Mouse (Mus musculus): ENCODE data around the gene Dysf. TPM values are rescaled to one million over a fixed set of nuclear protein-coding genes. Genes with fewer than 3 reads are reported as not detected.

Dysf gene
- total RNA-seq, 2 experiments from 2014 or later, result 77.3 to 80.9 TPM

- no peak for DNase-seq
- intact Hi-C loops (cut with DNase I), result no loop called here
Measured at GRCm38 (mm10) chr6:84105148-84106022, 97.0 kb downstream of the Dysf start.

- no peak for DNase-seq
- intact Hi-C loops (cut with DNase I), result no loop called here
Measured at GRCm38 (mm10) chr6:84106082-84106481, 97.7 kb downstream of the Dysf start.

- intact Hi-C loops (cut with DNase I), result no loop called here
- DNase-seq, result no peak
Measured at GRCm38 (mm10) chr6:84110377-84110776, 102.0 kb downstream of the Dysf start.

- intact Hi-C loops (cut with DNase I), result no loop called here
- DNase-seq, result no peak
Measured at GRCm38 (mm10) chr6:84111106-84111505, 102.7 kb downstream of the Dysf start.

GRCm38 (mm10) chr6:84119731-84120530, 111.5 kb downstream of the Dysf start:
- peak in 1 of 2 experiments; percentile 28 for DNase-seq
- intact Hi-C loops (cut with DNase I), result no loop called here

GRCm38 (mm10) chr6:84124609-84125008, 116.2 kb downstream of the Dysf start:
- intact Hi-C loops (cut with DNase I), result no loop called here
- no peak for DNase-seq

- intact Hi-C loops (cut with DNase I), result no loop called here
Measured at GRCm38 (mm10) chr6:84125101-84125500, 116.7 kb downstream of the Dysf start.

GRCm38 (mm10) chr6:84128229-84128628, 119.8 kb downstream of the Dysf start:
- intact Hi-C loops (cut with DNase I), result no loop called here
- no peak for DNase-seq

More at GRCm38 (mm10) chr6:84125101-84125500, 116.7 kb downstream of the Dysf start:
- DNase-seq, result no peak

- no peak for DNase-seq
- intact Hi-C loops (cut with DNase I), result no loop called here
Measured at GRCm38 (mm10) chr6:84130867-84131266, 122.5 kb downstream of the Dysf start.

GRCm38 (mm10) chr6:84131539-84131938, 123.1 kb downstream of the Dysf start:
- DNase-seq, result no peak
- intact Hi-C loops (cut with DNase I), result no loop called here

GRCm38 (mm10) chr6:84133053-84133452, 124.7 kb downstream of the Dysf start:
- intact Hi-C loops (cut with DNase I), result no loop called here
- no peak for DNase-seq

GRCm38 (mm10) chr6:84133996-84134721, 125.8 kb downstream of the Dysf start:
- intact Hi-C loops (cut with DNase I), result no loop called here
- no peak for DNase-seq

GRCm38 (mm10) chr6:84134722-84135394, 126.5 kb downstream of the Dysf start:
- DNase-seq, result no peak
- intact Hi-C loops (cut with DNase I), result no loop called here

- DNase-seq, result no peak
- intact Hi-C loops (cut with DNase I), result no loop called here
Measured at GRCm38 (mm10) chr6:84135709-84136108, 127.3 kb downstream of the Dysf start.

GRCm38 (mm10) chr6:84136345-84136744, 128.0 kb downstream of the Dysf start:
- DNase-seq, result no peak
- intact Hi-C loops (cut with DNase I), result no loop called here

GRCm38 (mm10) chr6:84139932-84140331, 131.5 kb downstream of the Dysf start:
- intact Hi-C loops (cut with DNase I), result no loop called here
- DNase-seq, result peak; percentile 77 to 81

GRCm38 (mm10) chr6:84142481-84142880, 134.1 kb downstream of the Dysf start:
- DNase-seq, result no peak
- intact Hi-C loops (cut with DNase I), result no loop called here

GRCm38 (mm10) chr6:84143328-84143727, 134.9 kb downstream of the Dysf start:
- intact Hi-C loops (cut with DNase I), result no loop called here
- DNase-seq, result no peak

GRCm38 (mm10) chr6:84144393-84144792, 136.0 kb downstream of the Dysf start:
- no peak for DNase-seq
- intact Hi-C loops (cut with DNase I), result no loop called here
